Mouse (Mus musculus) ovary, postnatal 14 days (tissue): Measurements from ENCODE around the gene Mrpl45.
A peak's percentile ranks its signal among the peaks of the same experiment; 100 is the strongest.

Source experiments
- DNase-seq: peaks from one replicate; pipeline ENCODE4 v3.0.0; 2022; ENCODE audit warnings: low spot score

Mrpl45 gene

DNA sequence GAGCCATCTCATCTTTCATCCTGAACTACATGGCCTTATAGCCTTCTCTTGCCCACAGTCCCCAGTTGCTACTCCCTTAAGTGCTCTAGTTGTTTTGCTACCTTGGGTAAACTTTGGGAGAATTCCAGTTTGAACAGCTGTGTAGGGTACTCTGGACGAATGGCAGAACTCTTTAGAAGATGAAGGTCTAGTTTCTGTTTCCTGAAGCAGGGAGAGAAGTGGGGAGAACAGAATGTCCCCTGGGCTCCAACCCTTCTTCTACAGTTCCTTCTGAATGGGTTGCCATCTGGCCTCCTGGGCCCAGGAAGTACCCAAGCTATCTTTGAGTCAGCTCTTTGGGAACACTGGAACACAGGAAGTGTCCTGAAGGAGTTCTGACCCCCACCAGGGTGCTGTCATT is 18.4 kb downstream of the Mrpl45 start:
- DNase-seq, result no peak

DNA sequence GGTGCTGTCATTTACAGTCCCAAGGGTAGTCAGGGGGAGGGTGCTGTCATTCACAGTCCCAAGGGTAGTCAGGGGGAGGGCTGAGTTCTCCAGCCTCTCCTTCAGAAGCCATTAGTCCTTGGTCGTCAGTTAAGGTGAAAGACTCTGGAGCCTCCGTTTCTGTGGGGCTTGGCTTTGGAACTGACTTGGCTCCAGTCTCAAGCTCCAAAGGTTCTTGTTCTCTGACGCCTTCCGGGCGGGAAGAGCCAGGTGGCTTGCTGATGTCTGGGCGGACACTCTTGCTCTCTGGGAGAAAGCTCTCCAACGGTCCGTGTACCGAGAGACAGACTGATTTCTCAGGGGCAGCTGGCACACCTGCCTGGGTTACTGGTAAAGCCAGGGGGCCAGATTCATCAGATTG is 18.9 kb downstream of the Mrpl45 start:
- no peak for DNase-seq

DNA sequence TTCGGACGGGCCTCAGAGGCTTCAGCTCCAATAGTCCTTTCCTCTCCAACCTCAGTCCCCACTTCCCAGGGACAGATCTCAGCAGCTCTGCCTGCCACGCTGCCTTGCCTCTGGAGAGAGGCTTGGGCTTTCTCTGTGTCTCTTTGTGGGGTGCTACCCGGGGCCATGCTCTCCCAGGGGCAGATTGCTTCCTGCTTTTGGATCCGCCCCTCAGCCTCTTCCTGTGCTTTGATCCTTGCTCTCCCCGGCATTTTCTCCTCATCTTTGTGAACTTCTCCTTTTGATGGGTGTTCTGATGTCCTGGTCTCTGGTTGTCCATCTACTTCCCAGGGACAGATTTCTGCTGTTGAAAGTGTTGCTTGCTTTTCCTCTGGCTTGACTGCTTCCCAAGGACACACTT is 20.7 kb downstream of the Mrpl45 start:
- DNase-seq, result no peak

GRCm38 (mm10) chr11:97336751-97337345 is 21.3 kb downstream of the Mrpl45 start:
- no peak for DNase-seq

GRCm38 (mm10) chr11:97337363-97337762 is 21.8 kb downstream of the Mrpl45 start:
- no peak for DNase-seq

DNA sequence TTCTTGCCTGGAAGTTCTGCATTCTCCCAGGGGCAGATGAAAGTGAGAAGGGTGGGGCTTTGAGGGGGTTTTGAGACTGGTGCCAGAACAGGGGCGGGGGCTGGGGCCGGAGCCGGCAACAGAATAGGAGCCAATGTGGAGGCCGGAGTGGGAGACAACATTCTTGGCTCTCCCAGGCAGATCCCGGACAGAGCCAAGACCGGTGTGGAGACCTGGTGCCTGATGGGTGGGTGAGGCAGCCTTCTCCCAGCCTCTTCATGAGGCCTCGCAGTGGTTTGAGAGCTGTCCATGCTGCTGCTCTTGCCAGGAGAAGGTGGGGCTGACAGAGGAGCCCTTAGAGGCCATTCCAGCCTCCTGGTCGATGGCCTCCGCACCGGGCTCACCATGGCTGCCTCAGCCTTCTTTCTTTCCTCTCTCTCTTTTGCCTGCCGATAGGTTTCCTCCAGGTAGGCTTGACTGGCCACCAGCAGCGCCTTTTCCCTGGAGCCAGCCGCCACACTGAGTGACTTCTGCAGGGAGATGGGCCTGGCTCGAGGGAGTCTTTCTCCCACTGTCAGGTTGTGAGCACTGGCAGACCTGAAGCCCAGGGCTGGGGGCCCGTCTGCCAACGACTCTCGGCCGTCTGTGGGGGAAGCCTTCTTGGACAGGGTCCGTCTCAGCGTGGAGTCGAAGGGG is 22.9 kb downstream of the Mrpl45 start:
- peak; percentile 38 for DNase-seq

GRCm38 (mm10) chr11:97338977-97339315 is 23.4 kb downstream of the Mrpl45 start:
- peak; percentile 77 for DNase-seq

GRCm38 (mm10) chr11:97343175-97343574 is 27.7 kb downstream of the Mrpl45 start:
- no peak for DNase-seq

- DNase-seq, result no peak
Observed at GRCm38 (mm10) chr11:97343619-97344018, 28.1 kb downstream of the Mrpl45 start.

DNA sequence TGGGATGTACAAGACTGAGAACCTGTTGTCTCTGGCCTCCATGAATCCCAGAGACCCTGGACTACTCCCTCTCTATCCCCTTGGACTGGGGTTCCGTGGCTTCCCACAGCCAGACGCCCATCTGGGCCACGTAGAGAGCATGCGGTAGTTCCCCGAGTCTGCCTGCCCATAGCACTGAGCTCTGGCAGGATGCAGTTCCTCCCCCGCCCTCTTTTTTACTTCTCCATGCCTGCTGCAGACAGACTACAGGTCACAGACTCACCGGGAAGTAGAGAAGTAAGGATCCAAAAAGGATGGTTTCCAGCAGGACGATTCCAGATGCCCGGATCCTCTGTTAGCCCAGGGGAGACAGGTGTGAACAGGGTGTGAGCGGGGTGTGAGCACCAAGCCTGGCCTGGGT is 29.9 kb downstream of the Mrpl45 start:
- no peak for DNase-seq

DNA sequence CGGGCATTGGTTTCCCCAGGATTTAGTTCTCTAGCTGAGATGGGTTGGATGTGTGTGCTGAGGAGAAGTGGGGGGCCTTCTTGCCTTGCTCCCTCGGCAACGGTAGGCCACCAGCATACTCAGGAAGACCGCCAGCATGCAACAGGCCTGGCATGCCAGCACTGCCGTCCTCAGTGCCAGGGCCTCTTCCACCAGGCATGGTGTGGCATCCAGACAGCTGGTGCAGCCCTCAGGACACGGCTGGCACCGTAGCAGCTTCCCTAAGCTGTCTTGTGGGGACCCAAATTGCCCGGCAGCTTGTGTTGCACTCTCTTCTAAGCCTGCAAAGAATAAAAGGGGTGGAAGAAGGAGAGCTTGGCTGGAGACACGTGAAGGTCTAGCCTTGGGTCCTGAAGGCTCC is 30.9 kb downstream of the Mrpl45 start:
- no peak for DNase-seq

DNA sequence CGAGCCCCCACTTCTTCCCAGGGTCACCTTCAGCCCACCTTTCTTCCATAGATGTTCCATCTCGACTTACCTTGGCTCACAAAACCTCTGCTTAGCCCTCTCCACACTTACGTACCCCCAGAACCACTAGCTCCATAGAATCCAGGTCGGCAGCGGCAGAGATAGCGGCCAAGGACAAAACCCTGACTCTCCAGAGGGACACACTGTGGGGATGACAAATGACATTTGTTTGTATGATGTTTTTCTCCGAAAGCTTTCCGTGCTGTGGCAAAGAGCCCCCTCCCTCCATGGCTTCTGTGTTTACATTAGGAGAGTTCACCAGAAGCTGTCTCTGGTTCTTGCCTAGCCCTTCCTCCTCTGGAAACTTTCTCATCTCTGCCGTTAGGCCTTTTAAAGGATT is 31.8 kb downstream of the Mrpl45 start:
- no peak for DNase-seq

DNA sequence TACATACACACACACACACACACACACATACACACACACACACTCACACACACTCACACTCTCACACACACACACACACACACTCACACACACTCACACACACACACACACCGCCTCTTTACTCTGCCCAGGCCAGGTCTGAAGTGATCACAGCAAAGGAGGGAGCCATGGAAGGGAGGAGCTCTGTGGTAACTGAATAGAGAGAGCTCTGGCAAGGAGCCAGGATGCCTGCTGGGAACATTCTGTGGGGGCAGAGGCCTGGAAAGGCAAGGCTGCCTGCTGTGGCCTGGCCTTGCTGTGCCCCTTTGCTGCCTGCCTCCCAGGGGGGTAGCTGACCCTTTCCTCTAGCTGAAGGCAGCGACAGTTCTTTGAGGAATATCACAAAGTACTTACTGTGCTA is 34.5 kb downstream of the Mrpl45 start:
- peak; percentile 72 for DNase-seq

DNA sequence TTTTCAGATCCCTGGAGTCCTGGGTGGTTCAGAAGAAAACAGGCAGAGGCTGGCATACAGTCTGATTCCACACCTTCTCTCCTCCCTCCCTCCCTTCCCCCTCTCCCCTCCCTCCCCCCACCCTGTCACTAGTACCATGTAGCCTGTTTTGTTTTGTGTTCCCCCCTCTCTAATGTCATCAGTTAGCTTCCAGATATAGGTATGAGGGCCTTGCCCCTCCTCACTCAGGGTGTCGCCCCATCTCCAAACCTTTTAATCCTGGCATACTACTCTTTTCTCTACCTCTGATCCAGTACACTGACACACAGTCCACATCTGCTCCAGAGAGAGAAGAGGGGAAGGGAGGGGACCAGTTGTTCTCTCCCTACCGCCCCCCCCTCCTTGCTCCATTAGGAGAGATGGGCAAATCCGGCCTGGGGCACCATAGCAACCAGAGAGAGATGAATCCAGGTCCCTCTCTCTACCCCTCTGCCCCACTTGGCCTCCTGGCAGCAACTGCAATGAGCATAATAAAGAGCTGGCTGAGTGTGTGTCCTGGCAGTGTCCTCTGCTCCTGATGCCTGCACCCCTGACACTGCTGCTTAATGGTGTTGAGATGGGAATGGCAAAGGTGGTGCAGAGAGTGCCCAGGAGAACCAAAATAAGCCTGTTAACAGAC is 36.6 kb downstream of the Mrpl45 start, which contains the start of gene Gpr179:
TSS of gene Gpr179 (minus strand) at position 51 of the 658 bp plus-strand sequence.
- no peak for DNase-seq

DNA sequence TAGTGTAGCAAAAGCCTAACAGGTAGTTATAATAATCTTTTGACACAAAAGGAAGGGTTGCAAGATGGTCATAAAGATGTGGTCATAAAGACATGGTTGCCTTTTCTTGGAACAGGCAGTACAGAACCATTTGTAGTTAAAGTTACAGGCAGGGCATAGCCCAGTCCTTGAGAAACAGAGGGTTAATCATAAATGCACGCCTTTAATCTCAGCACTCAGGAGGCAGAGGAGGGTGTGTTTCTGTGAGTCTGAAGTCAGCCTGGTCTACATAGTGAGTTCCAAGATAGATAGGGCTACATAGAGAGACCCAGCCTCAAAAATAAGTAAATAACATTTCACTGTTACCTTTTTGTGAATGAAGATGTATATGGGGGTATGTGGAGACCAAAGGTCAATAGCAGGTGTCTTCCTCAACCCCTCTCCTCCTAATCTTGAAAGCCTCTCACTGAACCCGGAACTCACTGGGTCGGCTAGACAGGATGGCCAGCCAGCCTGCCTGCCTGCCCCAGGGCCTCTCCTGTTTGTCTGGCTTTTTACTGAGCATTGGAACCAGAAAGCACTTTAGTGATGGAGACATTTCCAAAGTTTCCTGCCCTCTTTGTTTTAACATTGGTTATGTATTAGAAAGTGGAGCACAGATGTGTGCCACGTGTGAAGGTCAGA is 37.5 kb downstream of the Mrpl45 start:
- no peak for DNase-seq

DNA sequence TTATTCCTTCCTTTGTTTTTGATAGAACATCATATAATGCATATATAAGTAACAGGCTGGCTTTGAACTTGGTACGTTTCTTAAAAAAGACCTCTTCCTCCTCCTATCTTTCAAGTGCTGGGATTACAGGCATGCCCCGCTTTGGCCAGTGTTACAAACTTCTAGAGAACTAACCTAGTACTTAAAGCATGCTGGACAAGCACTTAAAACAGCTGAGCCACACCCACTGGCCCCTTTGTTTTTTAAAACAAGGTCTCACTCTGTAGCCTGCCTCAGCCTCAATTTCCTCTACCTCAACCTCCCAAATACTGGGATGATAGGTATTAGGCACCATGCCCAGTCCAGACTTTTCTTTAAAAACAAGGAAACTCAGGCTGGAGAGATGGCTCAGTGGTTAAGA is 39.1 kb downstream of the Mrpl45 start:
- no peak for DNase-seq

- DNase-seq, result no peak
Observed at GRCm38 (mm10) chr11:97355247-97355646, 39.7 kb downstream of the Mrpl45 start.

DNA sequence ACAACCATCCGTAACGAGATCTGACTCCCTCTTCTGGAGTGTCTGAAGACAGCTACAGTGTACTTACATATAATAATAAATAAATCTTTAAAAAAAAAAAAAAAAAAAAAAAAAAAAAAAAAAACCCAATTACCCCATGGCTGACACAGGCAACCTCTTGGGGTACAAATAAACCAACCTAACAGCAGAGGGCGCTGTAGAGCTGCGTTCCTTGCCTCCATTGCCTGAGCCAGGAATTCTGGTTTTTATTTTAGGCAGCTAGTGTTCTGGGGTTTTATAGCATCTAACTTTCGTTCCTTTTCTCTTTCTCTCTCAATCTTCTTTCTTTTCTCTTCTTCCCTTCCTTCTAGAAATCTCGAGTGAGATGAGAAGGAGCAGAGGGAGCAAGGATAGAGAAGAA is 42.1 kb downstream of the Mrpl45 start:
- peak; percentile 66 for DNase-seq

- peak; percentile 91 for DNase-seq
Observed at GRCm38 (mm10) chr11:97361948-97362648, 46.6 kb downstream of the Mrpl45 start, which contains the start of gene Socs7. Socs7 (plus strand) TSS chr11:97362551.

GRCm38 (mm10) chr11:97362649-97362942 is 47.1 kb downstream of the Mrpl45 start:
- DNase-seq, result peak; percentile 37

DNA sequence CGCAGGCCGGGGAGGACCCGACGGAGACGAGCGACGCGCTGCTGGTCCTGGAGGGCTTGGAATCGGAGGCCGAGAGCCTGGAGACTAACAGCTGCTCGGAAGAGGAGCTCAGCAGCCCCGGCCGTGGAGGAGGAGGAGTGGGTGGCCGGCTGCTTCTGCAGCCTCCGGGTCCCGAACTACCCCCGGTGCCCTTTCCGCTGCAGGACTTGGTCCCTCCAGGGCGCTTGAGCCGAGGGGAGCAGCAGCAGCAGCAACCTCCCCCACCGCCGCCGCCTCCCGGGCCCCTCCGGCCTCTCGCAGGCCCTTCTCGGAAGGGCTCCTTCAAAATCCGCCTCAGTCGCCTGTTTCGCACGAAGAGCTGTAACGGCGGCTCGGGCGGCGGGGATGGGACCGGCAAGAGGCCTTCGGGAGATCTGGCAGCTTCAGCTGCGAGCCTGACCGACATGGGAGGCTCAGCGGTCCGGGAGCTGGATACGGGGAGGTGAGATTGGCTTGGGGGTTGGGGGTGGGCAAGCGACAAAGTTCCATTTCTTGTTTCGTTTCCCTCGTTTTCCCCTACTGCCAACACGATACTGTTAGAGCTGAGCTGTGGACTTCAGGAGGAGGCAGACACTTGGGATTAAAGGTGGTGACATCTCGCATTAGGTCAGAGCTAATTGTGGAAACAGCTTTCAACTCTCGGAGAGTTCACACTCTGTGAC is 47.6 kb downstream of the Mrpl45 start:
- peak; percentile 21 for DNase-seq

DNA sequence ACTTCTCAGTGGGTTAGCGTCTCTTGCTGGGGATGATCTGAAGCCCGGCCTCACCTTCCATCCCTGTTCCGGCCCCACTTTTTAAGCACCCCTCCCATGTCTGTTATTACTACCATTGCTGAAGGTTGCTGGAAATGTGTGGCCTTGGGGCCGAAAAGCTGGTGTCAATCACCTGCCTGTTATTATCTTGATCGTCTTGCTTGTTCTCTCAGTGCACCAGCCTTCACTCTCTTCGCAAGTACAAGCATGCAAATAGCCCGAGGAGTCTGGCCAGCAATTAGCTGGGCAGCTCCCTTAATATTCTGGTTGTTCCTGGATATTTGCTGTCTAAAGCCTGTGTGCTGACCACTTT is 48.1 kb downstream of the Mrpl45 start:
- DNase-seq, result no peak
